Comparison of ENCODE assay signal across 9 mouse cellular contexts in genomic region chr1:186116086-186116600, GRCm38 (mm10). TPM values are rescaled to one million over a fixed set of nuclear protein-coding genes. Genes with fewer than 3 reads are reported as not detected.
DNase-seq lines count a peak whose midpoint lies in the region; ATAC-seq lines count a peak whose summit lies in the region.
"Had no signal": no experiment of that assay in that cellular context is flagged by ENCODE, and none has a peak within 500 bp of the region (broad histone marks: within the 10 kb centered on the region; RNA-seq: fewer than 3 reads in every experiment).

No protein-coding gene starts in this region.

- ATAC-seq in kidney, embryonic 15.5 days (replicated peaks; ENCODE audit: low FRiP score): no peak
- ATAC-seq in hindbrain, embryonic 16.5 days: no peak
- no peak for ATAC-seq in neural tube, embryonic 13.5 days (ENCODE audit: low read depth)

- peaks cover 5% of the 10 kb centered on the region; the same call in 1 of the 2 replicates for H3K36me3 ChIP-seq in kidney, embryonic 15.5 days
- no peaks in the 10 kb centered on the region for H3K36me3 ChIP-seq in hindbrain, embryonic 16.5 days (ENCODE audit: control insufficient read depth, insufficient read depth, low read length)
- H3K36me3 ChIP-seq in neural tube, embryonic 13.5 days: peaks cover 9% of the 10 kb centered on the region

- peak overlapping the region; percentile 87 for H3K4me2 ChIP-seq in kidney, embryonic 15.5 days
- H3K4me2 ChIP-seq in hindbrain, embryonic 16.5 days (ENCODE audit: low read length): peak overlapping the region; percentile 84
- peak overlapping the region; percentile 81 for H3K4me2 ChIP-seq in neural tube, embryonic 13.5 days

- H3K27me3 ChIP-seq in kidney, embryonic 15.5 days: no peaks in the 10 kb centered on the region
- no peaks in the 10 kb centered on the region for H3K27me3 ChIP-seq in hindbrain, embryonic 16.5 days (replicated peaks; ENCODE audit: control insufficient read depth, insufficient read depth, low read length)
- H3K27me3 ChIP-seq in neural tube, embryonic 13.5 days: no peaks in the 10 kb centered on the region

- H3K4me3 ChIP-seq in kidney, embryonic 15.5 days (replicated peaks): peak overlapping the region; percentile 79
- H3K4me3 ChIP-seq in brown adipose tissue, adult 24 weeks (ENCODE audit: insufficient read depth, low read depth, low read length): peak overlapping the region; percentile 86
- peak overlapping the region; percentile 73 for H3K4me3 ChIP-seq in hindbrain, embryonic 16.5 days (ENCODE audit: low read length)
- H3K4me3 ChIP-seq in neural tube, embryonic 13.5 days: peak overlapping the region; percentile 70

- H3K4me1 ChIP-seq in kidney, embryonic 15.5 days: peaks cover 9% of the 10 kb centered on the region
- no peaks in the 10 kb centered on the region; the same call in 1 of the 2 replicates for H3K4me1 ChIP-seq in brown adipose tissue, adult 24 weeks (ENCODE audit: control insufficient read depth, insufficient read depth, insufficient read length, low read length)
- H3K4me1 ChIP-seq in hindbrain, embryonic 16.5 days (ENCODE audit: control insufficient read depth, insufficient read depth, low read depth, low read length): peaks cover 2% of the 10 kb centered on the region; the same call in 1 of the 2 replicates
- peaks cover 10% of the 10 kb centered on the region for H3K4me1 ChIP-seq in neural tube, embryonic 13.5 days (replicated peaks)

- H3K9ac ChIP-seq in kidney, embryonic 15.5 days: no peak overlapping the region
- H3K9ac ChIP-seq in hindbrain, embryonic 16.5 days (ENCODE audit: low read depth, low read length): peak overlapping the region; percentile 99
- peak overlapping the region; percentile 93; the same call in 1 of the 2 replicates for H3K9ac ChIP-seq in neural tube, embryonic 13.5 days

- no peak for DNase-seq in kidney, postnatal 14 days
- DNase-seq in left cerebral cortex, adult 8-10 months (ENCODE audit: low spot score in 2 of 2): no peak
- DNase-seq in left cerebral cortex, postnatal 36 days (ENCODE audit: low spot score in 2 of 2): no peak
- no peak for DNase-seq in frontal cortex, postnatal 14 days (ENCODE audit: low spot score in 2 of 2)
- DNase-seq: heart, adult 18-20 months had no signal

- intact Hi-C loops in left cerebral cortex, postnatal 36 days (cut with DNase I): loop anchor here (10.0 kb wide), 1 partner anchor 589 kb away; the partner anchor contains the start of gene Tgfb2

- WGBS in kidney, embryonic 15.5 days: 74% methylated on average over 7 of the region's 7 CpGs
- WGBS in hindbrain, embryonic 16.5 days: 58% methylated on average over 7 of the region's 7 CpGs
- 67% methylated on average over 7 of the region's 7 CpGs for WGBS in neural tube, embryonic 13.5 days

- H3K9me3 ChIP-seq in kidney, embryonic 15.5 days (replicated peaks): no peaks in the 10 kb centered on the region
- H3K9me3 ChIP-seq in hindbrain, embryonic 16.5 days (ENCODE audit: control insufficient read depth, low read length): no peaks in the 10 kb centered on the region
- 0 out of 2 replicates have a peak, but pooled peaks cover 5% of the 10 kb centered on the region for H3K9me3 ChIP-seq in neural tube, embryonic 13.5 days

- H3K27ac ChIP-seq in kidney, embryonic 15.5 days: no peak overlapping the region
- H3K27ac ChIP-seq in brown adipose tissue, adult 24 weeks (replicated peaks; ENCODE audit: low read depth, low read length): no peak overlapping the region
- H3K27ac ChIP-seq in hindbrain, embryonic 16.5 days (ENCODE audit: low read depth, low read length): no peak overlapping the region
- H3K27ac ChIP-seq in neural tube, embryonic 13.5 days (replicated peaks): peak overlapping the region; percentile 93; the same call in 1 of the 2 replicates

RNA-seq across cellular contexts. Expression of gene Lyplal1, which starts 1.0 kb away (rescaled TPM):
- polyA plus RNA-seq in kidney, embryonic 15.5 days (2015; fragmentation: Nextera tagmentation; extraction: Ambion mirVana): 21.3 and 23.1 TPM in 2 replicates
- polyA plus RNA-seq in brown adipose tissue, adult 24 weeks (2012; ENCODE audit: insufficient read depth, insufficient read length, missing spikeins): 12.5 and 19.2 TPM in 2 replicates
- 14.5 and 16.7 TPM in 2 replicates for polyA plus RNA-seq in hindbrain, embryonic 16.5 days (2015; fragmentation: Nextera tagmentation; extraction: Ambion mirVana)
- polyA plus RNA-seq in neural tube, embryonic 13.5 days (2015; fragmentation: Nextera tagmentation; extraction: Ambion mirVana): 16.8 and 18.7 TPM in 2 replicates
- total RNA-seq in left cerebral cortex, adult 8-10 months (2022): 10 to 100 TPM in 2 of 4 experiments, 1 to 10 TPM in 2; 8.9 to 11.9 (median 9.7) TPM
- 10 to 100 TPM in 1 of 2 experiments, 1 to 10 TPM in 1; 9.8 to 10.6 TPM for total RNA-seq in left cerebral cortex, postnatal 36 days (2021)
